Mouse (Mus musculus) lung, adult 2 months (tissue): ENCODE measurements around the gene Hfe.

Source experiments
- CTCF ChIP-seq: fragments of 200-500 bp; IDR thresholded peaks from 2 replicates; pipeline ENCODE4 v1.5.1; 2011; ENCODE audit warnings: mild to moderate bottlenecking, low read length, control low read depth; ENCODE audit not compliant: insufficient read depth
- POLR2A ChIP-seq: fragments of 200-500 bp; IDR thresholded peaks from 2 replicates; pipeline ENCODE4 v1.6.1; 2011; ENCODE audit warnings: low read depth, mild to moderate bottlenecking, control low read depth, low read length, borderline replicate concordance; ENCODE audit errors: extremely low read depth

DNA sequence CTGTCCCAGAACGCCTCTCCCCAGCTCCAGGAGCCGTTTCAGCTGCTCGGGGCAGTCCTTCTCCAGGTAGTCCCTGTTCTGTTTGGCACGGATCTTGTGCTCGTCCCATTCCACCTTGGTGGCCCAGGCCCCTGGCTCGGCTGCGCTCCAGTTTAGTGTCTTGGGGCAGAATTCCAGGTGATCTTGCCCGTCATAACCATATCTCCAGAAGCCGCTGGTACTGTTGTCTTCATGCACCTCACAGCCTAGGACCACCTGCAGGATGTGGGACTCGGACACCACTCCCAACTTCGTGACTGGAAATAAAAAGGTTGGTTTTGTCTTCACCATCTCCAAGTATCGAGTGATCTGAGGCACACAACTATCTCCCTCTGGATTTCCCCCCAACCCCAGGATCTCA is 3.9 kb downstream of the Hfe start:
- no peak for TF ChIP-seq CTCF
- no peak for TF ChIP-seq POLR2A
